Mouse (Mus musculus) cerebellum, adult 2 months (tissue): ENCODE data around the gene Plrg1. TPM values are rescaled to one million over a fixed set of nuclear protein-coding genes. Genes with fewer than 3 reads are reported as not detected.

Experiments
- DNase-seq, 2 experiments: peaks; one replicate each; pipeline ENCODE4 v3.0.0; 2021
- H3K27ac ChIP-seq: fragments of 200-500 bp; 2 replicates; pipeline ENCODE4 v1.5.1; 2012; ENCODE audit warnings: low read length, control low read depth, inconsistent platforms; ENCODE audit not compliant: insufficient read depth
- H3K27me3 ChIP-seq: fragments of 200-500 bp; 2 replicates; pipeline ENCODE4 v1.6.1; 2012; ENCODE audit warnings: inconsistent platforms, mild to moderate bottlenecking, low read length, moderate library complexity; ENCODE audit not compliant: control insufficient read depth, insufficient read depth
- H3K4me1 ChIP-seq: fragments of 200-500 bp; 2 replicates; pipeline ENCODE4 v1.6.1; 2011; ENCODE audit warnings: low read length; ENCODE audit not compliant: control insufficient read depth, insufficient read depth
- H3K4me3 ChIP-seq: fragments of 200-500 bp; replicated peaks from 2 replicates; pipeline ENCODE3; 2011; ENCODE audit warnings: mild to moderate bottlenecking, low read depth, low read length, control low read depth; ENCODE audit not compliant: insufficient read depth
- CTCF ChIP-seq: fragments of 200-500 bp; IDR thresholded peaks from 2 replicates; pipeline ENCODE4 v1.5.1; 2011; ENCODE audit warnings: low read depth, mild to moderate bottlenecking, control low read depth, low read length, moderate library complexity, borderline replicate concordance; ENCODE audit not compliant: insufficient read depth
- POLR2A ChIP-seq: fragments of 200-500 bp; IDR thresholded peaks from 2 replicates; pipeline ENCODE4 v1.6.1; 2011; ENCODE audit warnings: low read length, control low read depth, borderline replicate concordance; ENCODE audit not compliant: insufficient read depth
- WGBS: fragments of 180-500 bp; shearing (Covaris S2); methylation state at CpG from one replicate; pipeline ENCODE4 v1.1.7; 2018; 5-methylcytosine and 5-hydroxymethylcytosine counted together
- polyA plus RNA-seq: library from polyadenylated mRNA; depleted of rRNA; stranded (reverse); fragments of >200 nt; gene quantifications from 2 replicates; pipeline ENCODE4 v1.2.3, GENCODE M21; 2012; rRNA removed

Plrg1 gene
- polyA plus RNA-seq, 1 experiment, result 60.5 TPM

DNA sequence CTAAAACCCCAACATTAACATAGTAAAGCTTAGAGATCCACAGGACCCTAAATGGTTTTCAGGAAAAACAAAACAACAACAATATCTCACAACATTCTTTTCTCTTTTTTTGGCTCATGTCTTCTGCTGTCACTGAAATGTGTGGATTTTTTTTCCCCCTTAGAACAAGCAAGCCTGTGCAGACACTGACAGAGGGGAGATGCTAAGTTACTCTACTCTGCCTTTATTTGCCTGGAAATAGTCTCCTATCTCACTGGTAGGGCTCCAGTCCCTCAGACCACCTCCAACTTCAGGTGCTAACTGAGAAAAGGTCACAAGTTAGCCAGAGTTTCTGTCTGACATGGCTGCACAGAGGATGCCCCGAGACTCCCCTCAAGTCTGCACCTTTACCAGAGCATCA, 43.8 kb downstream of the Plrg1 start:
- no peak overlapping the region for H3K4me3 ChIP-seq
- WGBS, result 80% methylated on average over 1 of the region's 1 CpGs
- no peak overlapping the region for H3K27ac ChIP-seq
- no peak for DNase-seq
- TF ChIP-seq CTCF (no peak), POLR2A (no peak)
- H3K4me1 ChIP-seq, result no peaks in the 10 kb centered on the region
- H3K27me3 ChIP-seq, result no peaks in the 10 kb centered on the region

DNA sequence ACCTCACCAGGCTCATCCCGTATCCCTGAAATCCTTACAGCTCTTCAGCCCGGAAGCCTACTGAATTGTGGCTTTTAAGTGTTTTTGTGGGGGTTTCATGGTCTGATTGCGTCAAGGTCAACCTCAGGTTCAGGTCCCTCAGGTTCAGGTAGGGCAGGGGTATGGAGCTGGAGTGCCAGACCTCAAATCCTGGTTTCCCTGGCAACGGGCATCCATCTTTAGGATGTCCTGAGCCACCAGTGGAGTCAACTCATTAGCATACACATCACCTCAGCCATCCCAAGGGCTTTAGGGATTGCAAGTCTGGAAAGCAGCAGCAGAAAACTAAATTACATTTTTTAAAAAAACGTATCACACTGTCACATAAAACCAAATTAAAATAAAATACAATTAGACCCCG, 44.3 kb downstream of the Plrg1 start:
- 72% methylated on average over 6 of the region's 6 CpGs for WGBS
- Histone ChIP-seq H3K27me3 (no peaks in the 10 kb centered on the region), H3K4me3 (no peak overlapping the region), H3K27ac (no peak overlapping the region), H3K4me1 (no peaks in the 10 kb centered on the region)
- TF ChIP-seq CTCF, result no peak
- TF ChIP-seq POLR2A, result no peak
- no peak for DNase-seq

DNA sequence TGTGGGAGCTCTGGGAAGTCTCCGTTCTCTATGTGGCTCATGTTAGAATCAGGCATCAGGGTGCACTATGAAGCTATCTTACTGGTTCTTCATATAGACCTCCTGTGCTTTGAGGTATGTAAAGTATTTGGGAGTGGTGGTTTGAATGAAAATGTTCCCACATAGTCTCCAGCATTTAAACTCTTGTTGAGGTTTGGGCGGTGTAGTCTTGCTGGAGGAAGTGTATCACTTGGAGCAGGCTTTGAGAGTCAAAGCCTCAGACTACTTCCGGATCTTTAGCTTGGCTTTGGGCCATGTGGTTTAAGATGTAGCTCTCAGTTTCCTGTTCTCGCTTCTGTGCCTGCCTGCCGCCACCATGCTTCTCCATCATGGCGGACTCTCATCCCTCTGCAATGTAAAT, 47.0 kb downstream of the Plrg1 start:
- Histone ChIP-seq H3K27me3 (no peaks in the 10 kb centered on the region), H3K4me3 (no peak overlapping the region), H3K27ac (no peak overlapping the region), H3K4me1 (no peaks in the 10 kb centered on the region)
- no peak for DNase-seq
- TF ChIP-seq CTCF (no peak), POLR2A (no peak)
- WGBS, result 90% methylated on average over 6 of the region's 6 CpGs

DNA sequence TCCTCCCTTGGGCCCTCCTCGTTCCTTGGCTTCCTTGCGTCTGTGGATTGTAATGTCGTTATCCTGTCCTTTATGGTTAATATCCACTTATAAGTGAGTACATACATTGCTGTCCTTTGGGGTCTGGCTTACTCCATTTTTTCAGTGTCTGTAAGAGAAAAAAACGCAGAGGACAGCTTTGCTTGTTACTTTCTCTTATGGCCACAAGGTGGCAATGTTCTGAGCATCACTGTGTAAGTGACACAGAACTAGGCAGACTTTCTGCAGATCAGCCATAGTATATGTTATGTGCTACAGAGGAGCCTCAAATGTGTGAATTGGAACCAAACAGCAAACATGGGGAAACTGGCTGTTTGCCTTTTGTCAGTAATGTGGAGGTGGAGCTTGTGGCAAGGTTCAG, 54.8 kb downstream of the Plrg1 start:
- Histone ChIP-seq H3K27me3 (no peaks in the 10 kb centered on the region), H3K4me1 (no peaks in the 10 kb centered on the region), H3K4me3 (no peak overlapping the region), H3K27ac (no peak overlapping the region)
- DNase-seq, result no peak
- TF ChIP-seq CTCF (no peak), POLR2A (no peak)
- WGBS, result 31% methylated on average over 4 of the region's 4 CpGs

DNA sequence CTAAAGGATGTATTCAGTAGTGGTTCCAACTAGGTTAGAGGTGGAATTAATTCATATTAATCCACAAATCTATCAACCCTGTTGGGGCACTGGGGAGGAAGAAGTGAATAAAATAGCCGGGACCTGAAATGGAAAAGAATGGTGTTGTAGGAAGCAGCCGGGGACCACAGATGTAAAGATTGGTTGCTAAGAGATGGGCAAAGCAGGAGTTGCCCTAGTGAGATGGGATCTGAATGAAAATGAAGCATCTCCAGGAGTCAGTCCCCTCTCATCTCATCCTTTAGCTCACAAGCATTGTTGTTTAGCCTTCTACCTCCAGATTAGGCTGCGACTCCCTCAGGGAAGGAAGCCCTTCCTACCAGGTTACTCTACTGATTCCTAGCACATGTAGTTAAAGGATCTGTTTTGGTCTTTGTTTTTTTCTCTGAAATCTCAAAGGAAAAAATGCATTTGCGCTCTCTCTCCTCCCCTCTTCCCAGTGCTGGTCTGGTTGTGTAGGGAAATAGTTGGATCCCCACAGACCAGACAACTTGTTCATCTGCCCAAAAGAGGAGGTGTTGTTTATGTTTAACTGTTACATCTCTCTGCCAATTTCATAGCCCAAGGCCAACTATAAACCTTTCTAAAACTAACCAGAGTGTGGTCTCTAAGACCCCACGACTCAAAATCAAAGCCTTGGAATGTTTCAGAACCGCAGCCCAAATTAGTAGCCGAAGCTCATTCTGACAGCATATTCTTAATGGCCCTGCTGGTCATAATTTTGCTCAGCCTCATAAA, 56.4 kb downstream of the Plrg1 start:
- 51% methylated on average over 7 of the region's 7 CpGs for WGBS
- Histone ChIP-seq H3K27me3 (no peaks in the 10 kb centered on the region), H3K4me1 (no peaks in the 10 kb centered on the region), H3K27ac (no peak overlapping the region), H3K4me3 (no peak overlapping the region)
- TF ChIP-seq CTCF (no peak), POLR2A (no peak)
- no peak for DNase-seq

DNA sequence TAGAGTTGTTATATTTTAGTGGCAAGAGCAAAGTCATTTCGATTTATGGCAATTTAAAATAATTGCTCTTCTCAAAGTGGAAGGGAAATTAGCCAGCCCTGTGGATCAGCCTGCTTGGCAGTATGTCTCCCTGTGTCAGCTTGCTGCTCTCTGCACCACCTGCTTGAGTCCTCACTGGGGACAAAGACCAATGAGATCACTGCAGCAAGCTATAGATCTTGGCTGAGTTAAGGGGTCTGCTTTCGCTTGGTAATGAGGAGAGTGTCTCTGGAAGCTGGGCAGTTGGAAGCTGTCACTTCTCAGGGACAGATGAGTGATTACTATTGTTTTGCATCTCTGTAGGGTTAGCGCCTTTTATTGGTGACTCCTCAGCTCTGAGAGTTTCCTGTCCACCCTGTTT, 57.5 kb downstream of the Plrg1 start:
- no peaks in the 10 kb centered on the region for H3K27me3 ChIP-seq
- 17% methylated on average over 3 of the region's 3 CpGs for WGBS
- no peak for DNase-seq

DNA sequence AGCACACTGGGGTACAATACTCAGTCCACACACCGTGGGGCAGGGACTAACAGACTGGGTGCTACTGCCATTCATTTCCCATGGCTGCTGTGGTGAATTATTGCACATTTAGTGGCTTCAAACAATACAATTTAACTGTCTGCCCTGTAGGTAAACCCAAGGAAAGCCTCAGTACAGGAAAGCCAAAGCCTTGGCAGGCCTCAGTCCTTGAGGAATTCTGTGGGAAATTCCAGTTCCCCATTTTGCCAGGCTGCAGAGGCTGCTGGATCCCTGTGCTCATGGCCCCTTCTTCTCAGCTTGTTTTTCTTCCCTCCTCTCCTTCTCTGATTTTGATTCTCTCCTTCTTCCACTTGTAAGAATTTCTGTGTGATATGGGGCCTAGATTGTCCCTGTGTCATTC, 59.6 kb downstream of the Plrg1 start:
- no peaks in the 10 kb centered on the region for H3K27me3 ChIP-seq
- H3K4me1 ChIP-seq, result no peaks in the 10 kb centered on the region
- H3K4me3 ChIP-seq, result no peak overlapping the region
- 80% methylated on average over 1 of the region's 1 CpGs for WGBS
- H3K27ac ChIP-seq, result no peak overlapping the region
- TF ChIP-seq CTCF (no peak), POLR2A (no peak)
- DNase-seq, result no peak

More for the DNA sequence above, 57.5 kb downstream of the Plrg1 start:
- TF ChIP-seq POLR2A, result no peak
- no peak for TF ChIP-seq CTCF
- H3K27ac ChIP-seq, result no peak overlapping the region
- H3K4me1 ChIP-seq, result no peaks in the 10 kb centered on the region
- no peak overlapping the region for H3K4me3 ChIP-seq

DNA sequence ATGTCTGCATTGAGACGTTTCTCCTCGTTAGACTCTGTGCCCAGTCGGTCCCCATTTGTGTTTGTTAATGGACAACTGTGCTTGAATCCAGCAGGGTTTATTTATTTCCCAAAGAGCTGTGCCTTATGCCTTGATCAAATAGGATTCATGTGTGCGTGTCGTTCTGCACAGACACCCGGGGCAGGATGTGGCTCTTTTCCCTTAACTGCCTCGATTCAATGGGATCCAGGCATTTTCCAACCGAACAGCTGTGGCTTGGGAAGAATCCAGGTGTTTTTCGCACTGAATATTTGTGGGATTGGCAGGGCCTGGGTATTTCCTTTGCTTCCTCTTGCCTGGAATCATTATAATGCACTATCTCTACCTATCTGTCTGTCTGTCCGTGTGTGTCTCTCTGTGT, 62.3 kb downstream of the Plrg1 start:
- WGBS, result 56% methylated on average over 10 of the region's 10 CpGs
- no peaks in the 10 kb centered on the region for H3K27me3 ChIP-seq
- no peak for TF ChIP-seq POLR2A
- TF ChIP-seq CTCF, result no peak
- no peak overlapping the region for H3K4me3 ChIP-seq
- no peak overlapping the region for H3K27ac ChIP-seq
- no peak for DNase-seq
- no peaks in the 10 kb centered on the region for H3K4me1 ChIP-seq

Other genes with a start within 250 kb of the Plrg1 start
- gene Rbm46, start 179.0 kb upstream of the Plrg1 start, polyA plus RNA-seq, result 0.29 and 0.33 TPM in 2 replicates
- 0.16 and 0.21 TPM in 2 replicates for gene Lrat, start 151.5 kb upstream of the Plrg1 start, polyA plus RNA-seq
- gene Fgg, start 47.8 kb upstream of the Plrg1 start, polyA plus RNA-seq, result not detected in 2 replicates
- 0.05 TPM in 1 of 2 replicates, not detected in the other for gene Fga, start 29.4 kb upstream of the Plrg1 start, polyA plus RNA-seq
- 0.03 TPM in 1 of 2 replicates, not detected in the other for gene Fgb, start 5.7 kb upstream of the Plrg1 start, polyA plus RNA-seq
- 0.33 and 0.39 TPM in 2 replicates for gene Dchs2, start 72.4 kb downstream of the Plrg1 start, polyA plus RNA-seq